Mouse (Mus musculus) heart, postnatal 36 days (tissue): ENCODE results near the gene Otof. TPM values are rescaled to one million over a fixed set of nuclear protein-coding genes. Genes with fewer than 3 reads are reported as not detected.

Experiments used
- DNase-seq, 2 experiments: peaks; one replicate each; pipeline ENCODE4 v3.0.0; 2021 to 2022
- intact Hi-C: fragments of 180-260 bp; cut with DNase I; formaldehyde crosslinking; loops from one replicate; pipeline ENCODE4 v1.15.1; 2025
- total RNA-seq, 2 experiments: library from RNA; stranded (reverse); gene quantifications; 2 replicates each; pipeline ENCODE4 v1.2.3; 2021

The Otof gene
- total RNA-seq, 2 experiments from 2014 or later, result not detected

DNA sequence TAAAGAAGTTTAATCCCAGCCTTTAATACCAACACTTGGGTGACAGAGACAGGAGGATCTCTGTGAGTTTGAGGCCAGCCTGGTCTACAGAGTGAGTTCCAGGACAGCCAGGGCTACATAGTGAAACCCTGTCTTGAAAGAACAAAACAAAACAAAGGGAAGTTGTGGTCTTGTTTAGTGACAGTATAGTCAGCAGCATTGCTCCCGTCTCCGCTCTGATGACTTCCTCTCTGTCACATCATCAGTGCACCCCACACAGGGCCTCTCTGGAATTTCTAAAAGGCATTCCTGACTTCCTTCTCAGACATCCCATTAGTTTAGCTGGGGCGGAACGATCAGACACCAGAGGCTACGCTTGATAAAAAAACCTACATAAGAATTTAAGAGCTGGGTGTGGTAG, 117.8 kb downstream of the Otof start:
- intact Hi-C loops, result loop anchor here (1.0 kb wide), 1 partner anchor 129 kb away; no protein-coding TSS in a partner anchor
- DNase-seq, result no peak

DNA sequence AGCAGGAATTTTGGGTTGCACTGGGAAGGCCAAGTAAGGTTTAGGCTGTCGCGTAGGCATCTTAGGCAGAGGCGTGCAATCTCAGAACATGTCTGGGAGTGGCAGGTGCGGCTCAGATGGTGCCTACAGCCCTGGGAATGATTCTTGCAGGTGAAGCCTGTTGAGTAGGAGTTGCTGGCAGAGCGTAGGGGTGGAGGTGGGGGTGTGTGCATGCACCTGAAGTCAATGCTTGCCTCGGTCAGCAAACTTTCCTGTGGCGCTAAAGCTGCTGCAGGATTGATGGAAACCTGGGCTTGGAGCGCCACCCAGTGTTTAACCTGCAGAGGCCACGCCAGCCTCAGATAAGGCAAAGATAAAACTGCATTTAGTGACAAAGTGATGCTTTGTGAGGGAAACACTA, 118.6 kb downstream of the Otof start:
- intact Hi-C loops, result no loop called here
- DNase-seq, result peak; percentile 66 to 67

DNA sequence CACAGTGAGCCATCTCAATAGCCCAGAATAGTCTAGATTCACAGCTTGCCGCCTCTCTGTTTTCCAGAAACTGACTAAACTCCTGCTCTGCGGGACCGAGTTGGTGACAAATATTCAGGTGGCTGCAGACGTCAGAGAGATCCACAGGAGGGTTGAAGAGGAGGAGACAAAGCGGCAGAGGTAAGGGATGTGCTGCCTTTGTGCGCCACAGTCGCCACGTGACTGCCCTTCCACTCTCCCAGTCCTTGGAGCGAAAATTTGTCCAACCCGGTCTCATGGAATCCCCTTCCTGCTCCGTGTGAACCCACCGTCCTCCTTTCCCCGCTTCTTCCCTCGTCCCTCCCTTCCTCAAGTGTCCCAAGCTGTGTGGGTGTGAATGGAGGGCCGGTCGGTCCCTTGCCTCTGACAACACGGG, 119.1 kb downstream of the Otof start:
- intact Hi-C loops, result no loop called here
- DNase-seq, result no peak

DNA sequence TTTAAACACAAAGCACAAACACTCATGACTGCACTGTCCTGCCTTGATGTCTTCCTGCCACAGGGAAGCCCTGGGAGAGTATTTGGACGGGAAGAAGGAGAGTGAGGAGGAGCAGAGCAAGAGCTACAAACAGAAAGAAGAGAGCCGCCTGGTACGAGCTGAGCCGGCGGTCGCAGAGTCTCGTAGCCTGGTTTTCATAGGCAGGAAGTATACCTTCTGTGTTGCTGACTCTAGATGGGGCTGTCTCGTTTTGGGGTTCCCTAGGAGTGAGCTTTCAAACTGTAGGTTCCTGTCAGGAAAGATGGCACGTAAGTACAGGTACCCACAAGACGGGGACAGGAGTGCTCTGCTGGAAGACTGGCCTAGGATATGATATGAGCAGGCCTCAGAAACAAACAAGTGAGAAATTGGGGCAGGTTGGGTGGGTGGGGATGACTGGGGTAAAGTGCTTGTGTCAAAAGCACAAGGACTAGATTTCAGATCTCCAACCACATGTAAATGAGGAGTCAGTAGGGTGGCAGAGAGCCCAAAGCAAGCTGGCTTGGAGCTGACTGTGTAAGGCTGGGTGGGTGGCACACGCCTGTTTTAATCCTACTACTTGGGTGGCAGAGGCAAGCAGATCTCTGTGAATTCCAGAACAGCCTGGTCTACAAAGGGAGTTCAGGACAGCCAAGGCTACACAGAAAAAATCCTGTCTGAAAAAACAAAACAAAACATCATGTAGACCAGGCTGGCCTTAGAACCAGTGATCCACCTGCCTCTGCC, 119.9 kb downstream of the Otof start:
- DNase-seq, result no peak
- intact Hi-C loops, result no loop called here

DNA sequence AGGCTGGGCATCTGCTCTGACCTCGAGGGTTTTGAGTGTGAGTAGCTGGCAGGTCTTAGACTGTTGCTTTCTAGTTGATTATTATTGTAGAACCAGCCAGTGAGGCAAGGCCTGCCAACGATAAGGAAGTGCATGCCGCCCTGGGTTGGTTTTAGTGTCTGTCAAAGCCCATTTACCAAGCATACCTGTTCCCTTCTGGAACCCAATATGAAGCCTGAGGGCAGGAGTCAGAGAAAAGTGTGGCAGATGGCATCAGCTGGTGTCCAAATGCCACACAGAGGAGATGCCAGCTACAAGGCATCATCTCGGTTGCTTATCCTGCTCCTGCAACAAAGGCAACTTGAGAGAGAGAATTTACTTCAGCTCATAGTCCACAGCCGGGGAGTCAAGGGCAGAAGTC, 120.9 kb downstream of the Otof start:
- intact Hi-C loops, result no loop called here
- no peak for DNase-seq

Other genes with a start within 250 kb of the Otof start
- gene Selenoi, start 229.4 kb downstream of the Otof start, total RNA-seq, result 10 to 100 TPM; 15.0 to 17.4 TPM
- gene Drc1, start 180.5 kb downstream of the Otof start, total RNA-seq, result under 1 TPM in 1 of 2 experiments, not detected in 1; 0.11 TPM
- gene 1700001C02Rik, start 4.1 kb upstream of the Otof start, total RNA-seq, result not detected
- not detected for gene Cib4, start 83.9 kb upstream of the Otof start, total RNA-seq
- gene Kcnk3, start 126.2 kb upstream of the Otof start, total RNA-seq, result 100 to 1,000 TPM; 234 to 245 TPM
- gene Slc35f6, start 186.0 kb upstream of the Otof start, total RNA-seq, result 10 to 100 TPM; 50.0 to 53.3 TPM
- 10 to 100 TPM; 49.5 to 55.2 TPM for gene Cenpa, start 204.8 kb upstream of the Otof start, total RNA-seq
- gene Dpysl5, start 249.6 kb upstream of the Otof start, total RNA-seq, result under 1 TPM; 0.69 to 0.79 TPM